Mouse (Mus musculus) hindbrain, embryonic 14.5 days (tissue): Measurements from ENCODE around the gene Phf1. TPM values are rescaled to one million over a fixed set of nuclear protein-coding genes. Genes with fewer than 3 reads are reported as not detected.
A peak's percentile ranks its signal among the peaks of the same experiment; 100 is the strongest.
"Not testable (repeated sequence)": the region's sequence is repeated elsewhere in the genome, so short reads cannot be mapped to it uniquely, and the experiment has no call there.

ENCODE experiments used
- ATAC-seq: fragments of 200-750 bp; cut with Nextera tagmentation; 2 replicates; pipeline ENCODE4 v1.8.0; 2017; ENCODE audit warnings: moderate number of reproducible peaks, mild to moderate bottlenecking, moderate TSS enrichment, moderate library complexity; ENCODE audit not compliant: low FRiP score
- DNase-seq: peaks from one replicate; pipeline ENCODE4 v3.0.0-alpha.2; 2015; ENCODE audit warnings: low spot score
- H3K27ac ChIP-seq: fragments of 300-500 bp; sonication (generic); 2 replicates; pipeline ENCODE4 v1.5.1; 2014; ENCODE audit warnings: mild to moderate bottlenecking, moderate library complexity
- H3K27me3 ChIP-seq: fragments of 300-500 bp; sonication (generic); 2 replicates; pipeline ENCODE4 v1.6.1; 2014; ENCODE audit warnings: mild to moderate bottlenecking, low read length, mixed read lengths; ENCODE audit not compliant: control insufficient read depth, insufficient read depth
- H3K36me3 ChIP-seq: fragments of 300-500 bp; sonication (generic); replicated peaks from 2 replicates; pipeline ENCODE4 v1.6.1; 2014; ENCODE audit not compliant: control insufficient read depth, insufficient read depth
- H3K4me1 ChIP-seq: fragments of 300-500 bp; sonication (generic); replicated peaks from 2 replicates; pipeline ENCODE4 v1.6.1; 2014; ENCODE audit warnings: antibody characterized with exemption, low read length, mixed read lengths; ENCODE audit not compliant: control insufficient read depth, insufficient read depth
- H3K4me2 ChIP-seq: fragments of 300-500 bp; sonication (generic); replicated peaks from 2 replicates; pipeline ENCODE4 v1.6.1; 2014; ENCODE audit warnings: mild to moderate bottlenecking, moderate library complexity
- H3K4me3 ChIP-seq: fragments of 300-500 bp; sonication (generic); replicated peaks from 2 replicates; pipeline ENCODE4 v1.5.1; 2014; ENCODE audit warnings: mild to moderate bottlenecking, low read length
- H3K9ac ChIP-seq: fragments of 300-500 bp; sonication (generic); 2 replicates; pipeline ENCODE4 v1.6.1; 2014
- H3K9me3 ChIP-seq: fragments of 300-500 bp; sonication (generic); 2 replicates; pipeline ENCODE4 v1.6.1; 2016; ENCODE audit warnings: low read length; ENCODE audit not compliant: control insufficient read depth
- WGBS: fragments of 180-500 bp; shearing (Covaris S2); extraction: QIAGEN DNeasy Blood & Tissue Kit; methylation state at CpG from one replicate; pipeline ENCODE4 v1.1.7; 2014; 5-methylcytosine and 5-hydroxymethylcytosine counted together
- polyA plus RNA-seq: library from polyadenylated mRNA; unstranded; fragments of >200 nt; fragmentation: Nextera tagmentation; extraction: Ambion mirVana; gene quantifications from 2 replicates; pipeline ENCODE4 v1.2.1, GENCODE M21; 2014

The Phf1 gene
- polyA plus RNA-seq, 1 experiment from 2014 or later = 23.3 TPM

DNA sequence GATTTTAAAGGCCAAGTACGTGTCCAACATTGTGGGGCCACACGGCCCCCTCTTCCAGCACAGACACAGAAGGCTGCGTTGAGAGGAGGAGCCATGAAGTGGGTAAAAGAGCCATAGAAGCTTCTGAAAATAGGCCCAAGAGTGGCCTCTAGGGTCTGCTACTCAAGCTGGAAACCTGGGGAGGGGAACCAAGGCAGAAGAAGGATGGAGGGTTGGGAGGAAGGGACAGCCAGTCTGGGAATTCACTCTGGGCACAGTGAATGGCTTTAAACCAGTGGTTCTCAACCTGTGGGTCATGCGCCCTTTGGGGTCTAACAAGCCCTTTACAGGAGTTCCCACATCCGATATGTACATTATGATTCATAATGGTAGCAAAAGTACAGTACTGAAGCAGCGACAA is 36.4 kb downstream of the Phf1 start:
- no peak overlapping the region for H3K4me3 ChIP-seq
- H3K4me1 ChIP-seq = peaks cover 20% of the 10 kb centered on the region
- H3K27me3 ChIP-seq = no peaks in the 10 kb centered on the region
- no peak overlapping the region for H3K9ac ChIP-seq
- peaks cover 51% of the 10 kb centered on the region for H3K36me3 ChIP-seq
- no peak overlapping the region for H3K27ac ChIP-seq
- ATAC-seq (no peak), DNase-seq (no peak)
- 89% methylated on average over 6 of the region's 6 CpGs for WGBS
- H3K9me3 ChIP-seq = no peaks in the 10 kb centered on the region
- no peak overlapping the region for H3K4me2 ChIP-seq

- Histone ChIP-seq H3K4me2 (no peak overlapping the region), H3K9me3 (no peaks in the 10 kb centered on the region), H3K4me1 (peaks cover 25% of the 10 kb centered on the region), H3K9ac (no peak overlapping the region), H3K27ac (no peak overlapping the region), H3K4me3 (no peak overlapping the region), H3K27me3 (no peaks in the 10 kb centered on the region), H3K36me3 (peaks cover 50% of the 10 kb centered on the region)
- 77% methylated on average over 12 of the region's 12 CpGs for WGBS
- ATAC-seq = no peak
- no peak for DNase-seq
Measured at GRCm38 (mm10) chr17:26970221-26970620, 37.4 kb downstream of the Phf1 start.

- H3K27me3 ChIP-seq = no peaks in the 10 kb centered on the region
- no peak overlapping the region for H3K27ac ChIP-seq
- DNase-seq (no peak), ATAC-seq (no peak)
- no peaks in the 10 kb centered on the region for H3K9me3 ChIP-seq
- 51% methylated on average over 7 of the region's 8 CpGs for WGBS
- H3K36me3 ChIP-seq = peaks cover 50% of the 10 kb centered on the region
- H3K9ac ChIP-seq = 0 out of 2 replicates have a peak overlapping the region, but pooled peaks have one; percentile 79
- H3K4me2 ChIP-seq = peak overlapping the region; percentile 96; the same call in 1 of the 2 replicates
- H3K4me1 ChIP-seq = peaks cover 37% of the 10 kb centered on the region
- H3K4me3 ChIP-seq = no peak overlapping the region
Measured at GRCm38 (mm10) chr17:26971247-26971905, 38.5 kb downstream of the Phf1 start.

DNA sequence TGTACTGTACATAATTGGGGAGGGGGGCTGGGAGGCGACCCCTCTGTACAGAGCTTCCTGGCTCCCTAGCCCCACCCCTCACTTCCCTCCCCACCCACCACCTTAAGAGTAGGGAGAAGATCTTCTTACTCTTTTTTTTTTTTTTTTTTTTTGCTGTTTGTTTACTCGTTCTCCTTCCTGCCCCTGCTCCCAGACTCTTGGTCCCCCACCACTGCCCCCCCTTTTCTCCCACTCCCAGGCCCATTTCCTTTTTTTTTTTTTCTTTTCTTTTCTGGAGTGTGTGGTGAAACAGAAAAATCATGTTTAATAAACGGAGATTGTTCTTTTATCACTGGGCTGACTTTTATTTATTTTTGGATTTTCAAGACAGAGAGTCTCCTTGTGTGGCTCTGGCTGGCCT is 39.3 kb downstream of the Phf1 start:
- Histone ChIP-seq H3K4me2 (peak overlapping the region; percentile 96), H3K36me3 (peaks cover 50% of the 10 kb centered on the region), H3K9me3 (no peaks in the 10 kb centered on the region), H3K27ac (peak overlapping the region; percentile 79; the same call in 1 of the 2 replicates), H3K4me1 (peaks cover 38% of the 10 kb centered on the region), H3K4me3 (peak overlapping the region; percentile 92), H3K27me3 (no peaks in the 10 kb centered on the region), H3K9ac (peak overlapping the region; percentile 79)
- WGBS = 7% methylated on average over 3 of the region's 3 CpGs
- DNase-seq (no peak), ATAC-seq (no peak)

GRCm38 (mm10) chr17:26972703-26973574 is 40.1 kb downstream of the Phf1 start, which contains the start of gene Zbtb9:
TSS of gene Zbtb9 (plus strand) at chr17:26973167.
- H3K4me1 ChIP-seq = peaks cover 38% of the 10 kb centered on the region
- H3K36me3 ChIP-seq = peaks cover 50% of the 10 kb centered on the region
- WGBS = under 1% methylated on average over 72 of the region's 75 CpGs
- H3K9ac ChIP-seq = peak within 1 kb of the TSS; percentile 79
- peak within 1 kb of the TSS; percentile 92 for H3K4me3 ChIP-seq
- H3K4me2 ChIP-seq = peak within 1 kb of the TSS; percentile 96
- no peaks in the 10 kb centered on the region for H3K9me3 ChIP-seq
- ATAC-seq (peak; percentile 98), DNase-seq (peak; percentile 95)
- H3K27ac ChIP-seq = peak within 1 kb of the TSS; percentile 79
- no peaks in the 10 kb centered on the region for H3K27me3 ChIP-seq

DNA sequence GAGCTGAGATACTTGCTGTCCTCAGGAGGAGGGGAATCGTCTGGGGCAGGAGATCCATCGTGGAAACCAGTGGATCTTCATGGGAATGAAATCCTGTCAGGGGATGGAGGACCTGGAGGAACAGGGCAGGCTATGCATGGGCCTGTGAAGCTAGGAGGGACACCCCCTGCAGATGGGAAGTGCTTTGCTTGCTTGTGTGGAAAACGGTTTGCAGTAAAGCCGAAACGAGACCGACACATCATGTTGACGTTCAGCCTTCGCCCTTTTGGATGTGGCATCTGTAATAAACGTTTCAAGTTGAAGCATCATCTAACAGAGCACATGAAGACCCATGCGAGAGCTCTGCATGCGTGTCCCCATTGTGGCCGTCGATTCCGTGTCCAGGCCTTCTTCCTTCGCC is 41.7 kb downstream of the Phf1 start:
- no peaks in the 10 kb centered on the region for H3K9me3 ChIP-seq
- H3K9ac ChIP-seq = no peak overlapping the region
- H3K4me3 ChIP-seq = no peak overlapping the region; the same call in 1 of the 2 replicates
- H3K27me3 ChIP-seq = no peaks in the 10 kb centered on the region
- WGBS = 91% methylated on average over 15 of the region's 15 CpGs
- peaks cover 59% of the 10 kb centered on the region for H3K36me3 ChIP-seq
- no peak overlapping the region for H3K27ac ChIP-seq
- no peak for DNase-seq
- no peak for ATAC-seq
- H3K4me1 ChIP-seq = peaks cover 38% of the 10 kb centered on the region
- H3K4me2 ChIP-seq = peak overlapping the region; percentile 96; the same call in 1 of the 2 replicates

DNA sequence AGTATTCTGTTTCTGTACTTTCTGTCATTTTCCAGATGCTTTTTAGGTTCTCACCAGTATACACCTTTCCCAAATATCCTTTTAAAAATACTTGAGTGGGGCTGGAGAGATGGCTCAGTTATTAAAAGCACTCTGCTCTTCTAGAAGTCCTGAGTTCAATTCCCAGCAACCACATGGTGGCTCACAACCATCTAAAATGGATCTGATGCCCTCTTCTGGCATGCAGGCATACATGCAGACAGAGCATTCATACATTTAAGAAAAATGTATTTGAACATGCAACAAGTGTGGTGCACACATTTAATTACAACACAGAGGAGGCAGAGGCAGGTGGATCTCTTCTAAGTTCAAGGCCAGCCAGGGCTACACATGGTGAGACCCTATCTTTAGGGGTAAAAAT is 42.6 kb downstream of the Phf1 start:
- Histone ChIP-seq H3K27me3 (no peaks in the 10 kb centered on the region), H3K9ac (no peak overlapping the region), H3K4me3 (no peak overlapping the region), H3K9me3 (no peaks in the 10 kb centered on the region), H3K4me2 (no peak overlapping the region), H3K4me1 (peaks cover 38% of the 10 kb centered on the region), H3K27ac (no peak overlapping the region), H3K36me3 (peaks cover 61% of the 10 kb centered on the region)
- DNase-seq (no peak), ATAC-seq (no peak)

DNA sequence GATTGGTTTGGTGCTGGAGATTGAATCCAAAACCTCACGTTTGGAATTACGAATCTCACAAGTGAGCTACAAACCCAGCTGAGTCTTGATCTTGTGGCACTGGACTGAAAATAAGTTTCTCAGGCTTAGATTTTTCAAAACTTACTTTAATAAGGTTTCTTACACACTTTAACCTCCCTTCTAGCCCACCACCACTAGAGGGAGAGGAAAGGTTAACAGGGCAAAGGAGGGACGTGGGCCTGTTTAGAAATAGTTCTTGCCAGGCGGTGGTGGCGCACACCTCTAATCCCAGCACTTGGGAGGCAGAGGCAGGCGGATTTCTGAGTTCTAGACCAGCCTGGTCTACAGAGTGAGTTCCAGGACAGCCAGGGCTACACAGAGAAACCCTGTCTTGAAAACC is 44.5 kb downstream of the Phf1 start:
- H3K4me3 ChIP-seq, H3K9me3 ChIP-seq: not testable (repeated sequence)
- WGBS = 95% methylated on average over 6 of the region's 6 CpGs

DNA sequence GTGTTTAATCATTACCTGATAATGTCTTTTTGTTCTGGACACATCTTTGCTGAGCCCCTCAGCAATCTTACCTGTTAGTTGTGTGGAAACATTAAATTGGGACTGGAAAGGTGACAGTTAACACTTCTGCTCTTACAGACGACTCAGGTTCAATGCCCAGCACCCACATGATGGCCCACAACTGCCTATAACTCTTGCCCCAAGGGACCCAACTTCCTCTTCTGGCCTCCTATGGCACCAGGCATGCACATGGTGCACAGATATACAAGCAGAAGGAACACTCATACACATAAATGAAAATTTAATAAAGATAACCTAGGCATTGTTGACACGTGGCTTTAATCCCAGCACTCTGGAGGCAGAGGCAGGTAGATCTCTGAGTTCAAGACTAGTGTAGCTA is 46.6 kb downstream of the Phf1 start:
- Histone ChIP-seq H3K9me3 (no peaks in the 10 kb centered on the region), H3K27ac (no peak overlapping the region), H3K9ac (no peak overlapping the region), H3K4me1 (peaks cover 16% of the 10 kb centered on the region), H3K4me3 (no peak overlapping the region), H3K4me2 (no peak overlapping the region), H3K36me3 (peaks cover 60% of the 10 kb centered on the region), H3K27me3 (no peaks in the 10 kb centered on the region)
- ATAC-seq = no peak
- DNase-seq = no peak
- 82% methylated on average over 2 of the region's 2 CpGs for WGBS

More for the DNA sequence above, 44.5 kb downstream of the Phf1 start:
- DNase-seq, H3K4me2 ChIP-seq, ATAC-seq, H3K27me3 ChIP-seq, H3K9ac ChIP-seq, H3K27ac ChIP-seq: not testable (repeated sequence)
- H3K36me3 ChIP-seq = peaks cover 60% of the 10 kb centered on the region
- H3K4me1 ChIP-seq = peaks cover 27% of the 10 kb centered on the region
